Mouse (Mus musculus) heart, embryonic 11.5 days (tissue): ENCODE measurements at regions not wholly inside any gene's neighbourhood (a gene's known extent, or its start where the extent isn't known, plus 50 kb on each side); places are given as distances from the start of the nearest gene placed in this dataset.

Source experiments
- ATAC-seq: fragments of 200-750 bp; cut with Nextera tagmentation; replicated peaks from 2 replicates; pipeline ENCODE4 v1.8.0; 2017; ENCODE audit warnings: moderate library complexity; ENCODE audit not compliant: insufficient number of reproducible peaks, low FRiP score, low TSS enrichment
- H3K27ac ChIP-seq: fragments of 300-500 bp; sonication (generic); 2 replicates; pipeline ENCODE4 v1.5.1; 2014; ENCODE audit warnings: mild to moderate bottlenecking, low read depth, low read length
- H3K27me3 ChIP-seq: fragments of 300-500 bp; sonication (generic); 2 replicates; pipeline ENCODE4 v1.6.1; 2014; ENCODE audit warnings: mild to moderate bottlenecking, low read length, mixed read lengths; ENCODE audit not compliant: control insufficient read depth, insufficient read depth
- H3K36me3 ChIP-seq: fragments of 300-500 bp; sonication (generic); 2 replicates; pipeline ENCODE4 v1.6.1; 2014; ENCODE audit warnings: mild to moderate bottlenecking, low read length, moderate library complexity, mixed read lengths; ENCODE audit not compliant: control insufficient read depth, insufficient read depth
- H3K4me1 ChIP-seq: fragments of 300-500 bp; sonication (generic); 2 replicates; pipeline ENCODE4 v1.6.1; 2014; ENCODE audit warnings: low read length; ENCODE audit not compliant: control insufficient read depth, insufficient read depth
- H3K4me2 ChIP-seq: fragments of 300-500 bp; sonication (generic); 2 replicates; pipeline ENCODE4 v1.6.1; 2014; ENCODE audit warnings: mild to moderate bottlenecking, moderate library complexity
- H3K4me3 ChIP-seq: fragments of 300-500 bp; sonication (generic); 2 replicates; pipeline ENCODE4 v1.5.1; 2014; ENCODE audit warnings: low read depth, low read length
- H3K9ac ChIP-seq: fragments of 300-500 bp; sonication (generic); 2 replicates; pipeline ENCODE4 v1.6.1; 2014; ENCODE audit warnings: mild to moderate bottlenecking, low read depth, low read length, moderate library complexity
- H3K9me3 ChIP-seq: fragments of 300-500 bp; sonication (generic); replicated peaks from 2 replicates; pipeline ENCODE4 v1.6.1; 2016; ENCODE audit warnings: low read length; ENCODE audit not compliant: control insufficient read depth
- WGBS: fragments of 180-500 bp; shearing (Covaris S2); extraction: QIAGEN DNeasy Blood & Tissue Kit; methylation state at CpG from one replicate; pipeline ENCODE4 v1.1.7; 2014; ENCODE audit not compliant: insufficient replicate concordance; 5-methylcytosine and 5-hydroxymethylcytosine counted together

- WGBS = 46% methylated on average over 13 of the region's 13 CpGs
- no peak overlapping the region for H3K4me3 ChIP-seq
- H3K4me1 ChIP-seq = no peaks in the 10 kb centered on the region
- no peaks in the 10 kb centered on the region for H3K9me3 ChIP-seq
- no peak for ATAC-seq
- no peak overlapping the region for H3K4me2 ChIP-seq
- no peaks in the 10 kb centered on the region for H3K36me3 ChIP-seq
- H3K27ac ChIP-seq = no peak overlapping the region
- no peak overlapping the region for H3K9ac ChIP-seq
- no peaks in the 10 kb centered on the region for H3K27me3 ChIP-seq
Measured at GRCm38 (mm10) chr7:136480641-136481202, 413.7 kb upstream of the Mgmt start.

- Histone ChIP-seq H3K36me3 (no peaks in the 10 kb centered on the region), H3K4me2 (no peak overlapping the region), H3K4me1 (no peaks in the 10 kb centered on the region), H3K27me3 (peaks cover 12% of the 10 kb centered on the region), H3K9ac (no peak overlapping the region), H3K9me3 (no peaks in the 10 kb centered on the region), H3K27ac (no peak overlapping the region), H3K4me3 (no peak overlapping the region)
- ATAC-seq = no peak
Measured at GRCm38 (mm10) chr7:136483237-136483636, 411.2 kb upstream of the Mgmt start.

GRCm38 (mm10) chr7:136487556-136487955 lies 406.9 kb upstream of the Mgmt start:
- no peak overlapping the region for H3K27ac ChIP-seq
- 69% methylated on average over 5 of the region's 5 CpGs for WGBS
- no peaks in the 10 kb centered on the region for H3K4me1 ChIP-seq
- ATAC-seq = no peak
- no peaks in the 10 kb centered on the region for H3K36me3 ChIP-seq
- no peak overlapping the region for H3K4me2 ChIP-seq
- no peak overlapping the region for H3K9ac ChIP-seq
- no peak overlapping the region for H3K4me3 ChIP-seq
- no peaks in the 10 kb centered on the region for H3K9me3 ChIP-seq
- H3K27me3 ChIP-seq = peaks cover 12% of the 10 kb centered on the region

- no peak overlapping the region for H3K9ac ChIP-seq
- peaks cover 2% of the 10 kb centered on the region; the same call in 1 of the 2 replicates for H3K27me3 ChIP-seq
- WGBS = 63% methylated on average over 3 of the region's 3 CpGs
- no peak overlapping the region for H3K4me3 ChIP-seq
- no peak overlapping the region for H3K4me2 ChIP-seq
- ATAC-seq = no peak
- no peak overlapping the region for H3K27ac ChIP-seq
- no peaks in the 10 kb centered on the region for H3K9me3 ChIP-seq
- H3K36me3 ChIP-seq = no peaks in the 10 kb centered on the region
- H3K4me1 ChIP-seq = peaks cover 7% of the 10 kb centered on the region
Measured at GRCm38 (mm10) chr7:136494862-136495261, 399.6 kb upstream of the Mgmt start.

- Histone ChIP-seq H3K27me3 (peaks cover 9% of the 10 kb centered on the region; the same call in 1 of the 2 replicates), H3K27ac (peak overlapping the region; percentile 41; the same call in 1 of the 2 replicates), H3K9ac (peak overlapping the region; percentile 34), H3K9me3 (no peaks in the 10 kb centered on the region), H3K4me3 (peak overlapping the region; percentile 25), H3K36me3 (no peaks in the 10 kb centered on the region), H3K4me2 (peak overlapping the region; percentile 52), H3K4me1 (peaks cover 7% of the 10 kb centered on the region)
- ATAC-seq = no peak
- 48% methylated on average over 19 of the region's 19 CpGs for WGBS
Measured at GRCm38 (mm10) chr7:136496335-136497242, 397.8 kb upstream of the Mgmt start.

GRCm38 (mm10) chr7:136500059-136500458 lies 394.4 kb upstream of the Mgmt start:
- ATAC-seq = no peak
- peaks cover 18% of the 10 kb centered on the region for H3K4me1 ChIP-seq
- H3K9me3 ChIP-seq = no peaks in the 10 kb centered on the region
- no peak overlapping the region for H3K4me3 ChIP-seq
- H3K9ac ChIP-seq = no peak overlapping the region
- peaks cover 12% of the 10 kb centered on the region for H3K27me3 ChIP-seq
- 82% methylated on average over 4 of the region's 4 CpGs for WGBS
- no peaks in the 10 kb centered on the region for H3K36me3 ChIP-seq
- no peak overlapping the region for H3K4me2 ChIP-seq
- H3K27ac ChIP-seq = no peak overlapping the region

GRCm38 (mm10) chr7:136501094-136501493 lies 393.3 kb upstream of the Mgmt start:
- no peak for ATAC-seq
- Histone ChIP-seq H3K4me3 (no peak overlapping the region), H3K4me1 (peaks cover 18% of the 10 kb centered on the region), H3K9ac (no peak overlapping the region), H3K27ac (no peak overlapping the region), H3K27me3 (peaks cover 12% of the 10 kb centered on the region), H3K36me3 (no peaks in the 10 kb centered on the region), H3K9me3 (no peaks in the 10 kb centered on the region), H3K4me2 (no peak overlapping the region)
- WGBS = 83% methylated on average over 7 of the region's 7 CpGs

- Histone ChIP-seq H3K36me3 (no peaks in the 10 kb centered on the region), H3K9ac (no peak overlapping the region), H3K4me1 (peaks cover 11% of the 10 kb centered on the region), H3K4me3 (no peak overlapping the region), H3K27ac (no peak overlapping the region), H3K4me2 (peak overlapping the region; percentile 30), H3K27me3 (peaks cover 12% of the 10 kb centered on the region), H3K9me3 (no peaks in the 10 kb centered on the region)
- 48% methylated on average over 32 of the region's 32 CpGs for WGBS
- peak; percentile 68 for ATAC-seq
Measured at GRCm38 (mm10) chr7:136501855-136502847, 392.3 kb upstream of the Mgmt start.
